Mouse (Mus musculus) gastrocnemius, adult 8-10 months (tissue): Measurements from ENCODE around the gene Gm17349. TPM values are rescaled to one million over a fixed set of nuclear protein-coding genes. Genes with fewer than 3 reads are reported as not detected.

Source experiments
- DNase-seq, 2 experiments: peaks; one replicate each; pipeline ENCODE4 v3.0.0; 2022; ENCODE audit warnings: low spot score in 2 of 2
- total RNA-seq, 4 experiments: library from RNA; stranded (reverse); gene quantifications; 2 replicates each; pipeline ENCODE4 v1.2.4; 2022

Gene Gm17349
- total RNA-seq, 4 experiments from 2014 or later = 1.3 TPM; not detected in 3

- no peak for DNase-seq
Observed at GRCm38 (mm10) chr15:99663964-99664599, 41.2 kb downstream of the Gm17349 start.

GRCm38 (mm10) chr15:99662371-99662770, 42.9 kb downstream of the Gm17349 start:
- no peak for DNase-seq

- DNase-seq = no peak
Observed at GRCm38 (mm10) chr15:99661121-99661830, 44.0 kb downstream of the Gm17349 start.

- no peak for DNase-seq
Observed at GRCm38 (mm10) chr15:99658437-99658836, 46.9 kb downstream of the Gm17349 start.

GRCm38 (mm10) chr15:99655956-99656355, 49.3 kb downstream of the Gm17349 start:
- DNase-seq = no peak

GRCm38 (mm10) chr15:99653876-99654275, 51.4 kb downstream of the Gm17349 start:
- no peak for DNase-seq

- DNase-seq = no peak
Observed at GRCm38 (mm10) chr15:99653291-99653690, 52.0 kb downstream of the Gm17349 start.

Other genes with a start within 250 kb of the Gm17349 start
- 1 to 10 TPM; 1.5 to 2.2 (median 1.7) TPM for gene Nckap5l, start 247.7 kb downstream of the Gm17349 start, total RNA-seq
- gene Bcdin3d, start 230.8 kb downstream of the Gm17349 start, total RNA-seq = 1 to 10 TPM; 3.6 to 6.2 (median 4.5) TPM
- gene Faim2, start 177.3 kb downstream of the Gm17349 start, total RNA-seq = under 1 TPM in 3 of 4 experiments, not detected in 1; 0.13 to 0.21 (median 0.15) TPM
- not detected for gene Aqp2, start 126.4 kb downstream of the Gm17349 start, total RNA-seq
- gene Aqp5, start 114.7 kb downstream of the Gm17349 start, total RNA-seq = not detected
- not detected for gene Aqp6, start 104.1 kb downstream of the Gm17349 start, total RNA-seq
- 1 to 10 TPM in 2 of 4 experiments, under 1 TPM in 2; 0.31 to 2.4 (median 1.1) TPM for gene Racgap1, start 53.8 kb downstream of the Gm17349 start, total RNA-seq
- not detected for gene Asic1, start 35.1 kb downstream of the Gm17349 start, total RNA-seq
- 1 to 10 TPM; 4.8 to 9.4 (median 7.2) TPM for gene Smarcd1, start 3.4 kb downstream of the Gm17349 start, total RNA-seq
- 100 to 1,000 TPM; 446 to 550 (median 458) TPM for gene Gpd1, start 12.0 kb upstream of the Gm17349 start, total RNA-seq
- gene Cox14, start 20.1 kb upstream of the Gm17349 start, total RNA-seq = 100 to 1,000 TPM; 154 to 172 (median 162) TPM
- gene Cers5, start 67.4 kb upstream of the Gm17349 start, total RNA-seq = 1 to 10 TPM; 3.1 to 4.9 (median 3.5) TPM
- gene Lima1, start 170.0 kb upstream of the Gm17349 start, total RNA-seq = 1 to 10 TPM; 5.8 to 9.4 (median 6.5) TPM